Mouse (Mus musculus): ENCODE results near the gene Cdk18. TPM values are rescaled to one million over a fixed set of nuclear protein-coding genes. Genes with fewer than 3 reads are reported as not detected.

The Cdk18 gene
- total and polyA plus RNA-seq, 2 experiments from 2014 or later: 3.1 to 7.2 TPM

- H3K4me2 ChIP-seq (ENCODE audit: low read depth, low read length, poor library complexity, severe bottlenecking): no peak overlapping the region
- no peak overlapping the region for H3K9ac ChIP-seq (replicated peaks; ENCODE audit: low read length, poor library complexity, severe bottlenecking)
- H3K4me3 ChIP-seq (ENCODE audit: low read depth, low read length): no peak overlapping the region
- no peak overlapping the region for H3K27ac ChIP-seq (ENCODE audit: low read depth, low read length)
- WGBS: 89% methylated on average over 8 of the region's 8 CpGs
- DNase-seq (ENCODE audit: low spot score) (no peak), ATAC-seq (ENCODE audit: low FRiP score) (no peak)
- H3K4me1 ChIP-seq (ENCODE audit: insufficient read depth, low read length): peaks cover 9% of the 10 kb centered on the region
- peaks cover 8% of the 10 kb centered on the region for H3K27me3 ChIP-seq (ENCODE audit: insufficient read depth, low read length)
- no peak for TF ChIP-seq CTCF (IDR thresholded peaks at IDR 0.05)
- H3K36me3 ChIP-seq (ENCODE audit: insufficient read depth, low read length): no peaks in the 10 kb centered on the region
- no peaks in the 10 kb centered on the region for H3K9me3 ChIP-seq (ENCODE audit: low read length)
Measured at GRCm38 (mm10) chr1:132069436-132069835, 70.0 kb downstream of the Cdk18 start.

DNA sequence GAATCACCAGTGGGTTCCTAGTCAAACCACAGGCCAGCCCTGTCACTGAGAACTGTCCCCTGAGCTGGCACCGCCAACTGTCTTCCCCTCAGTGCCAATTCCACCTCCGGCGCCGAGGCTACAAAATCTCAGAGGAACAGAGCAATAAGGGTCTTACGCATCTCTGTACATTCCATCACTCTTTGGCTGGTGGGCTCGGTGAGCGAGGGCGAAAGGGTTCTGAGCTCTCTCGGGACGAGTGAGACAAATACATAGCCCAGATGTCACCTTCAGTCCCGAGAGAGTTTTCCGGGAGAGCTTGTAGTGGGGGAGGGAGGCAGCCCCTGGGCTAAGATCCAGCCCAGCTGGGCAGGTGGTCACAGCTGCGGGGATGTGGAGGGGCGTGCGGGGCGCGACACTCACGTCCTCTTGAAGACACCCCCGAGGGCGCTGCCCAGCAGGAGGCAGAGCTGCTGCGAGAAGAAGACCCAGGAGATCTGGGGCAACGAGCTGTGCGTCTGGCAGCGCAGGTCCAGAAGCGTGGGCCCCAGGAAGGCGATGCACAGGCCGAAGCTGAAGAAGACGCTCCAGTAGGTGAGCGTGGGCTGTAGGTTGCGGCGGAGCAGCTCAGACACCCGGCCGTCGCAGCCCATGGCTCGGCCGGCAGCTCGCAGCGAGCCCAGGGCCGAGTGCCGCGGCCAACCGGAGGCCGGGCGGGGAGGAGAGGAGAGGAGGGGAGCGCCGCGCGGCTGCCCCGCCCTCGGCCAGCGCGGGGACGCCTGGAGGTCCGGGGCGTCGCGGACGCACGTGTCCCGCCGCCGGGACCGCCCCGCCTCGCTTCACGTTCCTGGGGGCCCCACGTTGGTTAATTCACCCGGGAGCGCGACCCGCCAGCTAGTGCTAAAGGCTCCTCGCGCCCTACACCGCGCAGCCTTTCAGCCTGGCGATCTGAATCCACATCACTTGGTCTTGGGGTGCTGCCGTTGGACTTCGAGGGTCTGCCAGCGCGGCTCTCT is 71.9 kb downstream of the Cdk18 start, which contains the start of gene Mfsd4a:
Gene Mfsd4a (minus strand): TSS at position 802 of the 995 bp plus-strand sequence.
- no peak within 1 kb of the TSS for H3K27ac ChIP-seq (ENCODE audit: low read depth, low read length)
- ATAC-seq (ENCODE audit: low FRiP score): peak; percentile 67
- H3K27me3 ChIP-seq (ENCODE audit: insufficient read depth, low read length): peaks cover 8% of the 10 kb centered on the region

GRCm38 (mm10) chr1:132065475-132066172 is 73.9 kb downstream of the Cdk18 start:
- Histone ChIP-seq H3K4me3 (ENCODE audit: low read depth, low read length) (no peak overlapping the region), H3K9ac (replicated peaks; ENCODE audit: low read length, poor library complexity, severe bottlenecking) (no peak overlapping the region), H3K4me2 (ENCODE audit: low read depth, low read length, poor library complexity, severe bottlenecking) (no peak overlapping the region), H3K27me3 (ENCODE audit: insufficient read depth, low read length) (peaks cover 8% of the 10 kb centered on the region), H3K9me3 (ENCODE audit: low read length) (no peaks in the 10 kb centered on the region), H3K27ac (ENCODE audit: low read depth, low read length) (no peak overlapping the region), H3K4me1 (ENCODE audit: insufficient read depth, low read length) (peaks cover 9% of the 10 kb centered on the region), H3K36me3 (ENCODE audit: insufficient read depth, low read length) (no peaks in the 10 kb centered on the region)
- no peak for TF ChIP-seq CTCF (IDR thresholded peaks at IDR 0.05)
- whole genome bisulfite sequencing: 82% methylated on average over 8 of the region's 8 CpGs
- ATAC-seq (ENCODE audit: low FRiP score): no peak
- no peak for DNase-seq (ENCODE audit: low spot score)

More for the DNA sequence above, 71.9 kb downstream of the Cdk18 start, which contains the start of gene Mfsd4a:
- Histone ChIP-seq H3K4me3 (ENCODE audit: low read depth, low read length) (peak within 1 kb of the TSS; percentile 57), H3K4me2 (ENCODE audit: low read depth, low read length, poor library complexity, severe bottlenecking) (peak within 1 kb of the TSS; percentile 97), H3K9me3 (ENCODE audit: low read length) (no peaks in the 10 kb centered on the region), H3K36me3 (ENCODE audit: insufficient read depth, low read length) (no peaks in the 10 kb centered on the region), H3K4me1 (ENCODE audit: insufficient read depth, low read length) (peaks cover 9% of the 10 kb centered on the region), H3K9ac (replicated peaks; ENCODE audit: low read length, poor library complexity, severe bottlenecking) (peak within 1 kb of the TSS; percentile 68)
- TF ChIP-seq CTCF (IDR thresholded peaks at IDR 0.05): peak; percentile 30; the same call in 1 of the 2 replicates
- peak; percentile 24 for DNase-seq (ENCODE audit: low spot score)
- WGBS: 3% methylated on average over 72 of the region's 80 CpGs

DNA sequence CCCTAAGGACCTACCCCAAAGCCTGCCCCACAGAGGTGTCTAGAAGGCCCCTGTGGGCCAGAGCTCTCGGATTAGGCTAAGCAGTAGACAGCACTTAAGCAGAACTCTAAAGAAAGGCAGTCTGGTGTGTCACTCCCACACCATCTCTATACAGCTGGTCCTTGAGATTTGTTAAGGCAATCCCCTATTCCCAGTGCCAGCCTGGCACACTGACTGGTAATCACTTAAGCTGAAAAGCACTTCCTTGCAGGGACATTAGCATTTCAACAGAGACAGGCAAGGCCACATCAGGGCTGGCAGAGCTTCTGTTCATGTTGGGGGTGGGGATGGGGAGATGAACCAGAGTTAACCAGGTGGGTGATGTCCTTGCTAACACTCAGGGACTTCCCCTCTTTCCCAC is 74.5 kb downstream of the Cdk18 start:
- Histone ChIP-seq H3K9me3 (ENCODE audit: low read length) (no peaks in the 10 kb centered on the region), H3K27me3 (ENCODE audit: insufficient read depth, low read length) (peaks cover 8% of the 10 kb centered on the region), H3K9ac (replicated peaks; ENCODE audit: low read length, poor library complexity, severe bottlenecking) (no peak overlapping the region), H3K27ac (ENCODE audit: low read depth, low read length) (no peak overlapping the region), H3K36me3 (ENCODE audit: insufficient read depth, low read length) (no peaks in the 10 kb centered on the region), H3K4me2 (ENCODE audit: low read depth, low read length, poor library complexity, severe bottlenecking) (no peak overlapping the region), H3K4me3 (ENCODE audit: low read depth, low read length) (no peak overlapping the region), H3K4me1 (ENCODE audit: insufficient read depth, low read length) (peaks cover 9% of the 10 kb centered on the region)
- ATAC-seq (ENCODE audit: low FRiP score) (no peak), DNase-seq (ENCODE audit: low spot score) (peak; percentile 24)
- no peak for TF ChIP-seq CTCF (IDR thresholded peaks at IDR 0.05)
- WGBS: 28% methylated on average over 1 of the region's 1 CpGs

DNA sequence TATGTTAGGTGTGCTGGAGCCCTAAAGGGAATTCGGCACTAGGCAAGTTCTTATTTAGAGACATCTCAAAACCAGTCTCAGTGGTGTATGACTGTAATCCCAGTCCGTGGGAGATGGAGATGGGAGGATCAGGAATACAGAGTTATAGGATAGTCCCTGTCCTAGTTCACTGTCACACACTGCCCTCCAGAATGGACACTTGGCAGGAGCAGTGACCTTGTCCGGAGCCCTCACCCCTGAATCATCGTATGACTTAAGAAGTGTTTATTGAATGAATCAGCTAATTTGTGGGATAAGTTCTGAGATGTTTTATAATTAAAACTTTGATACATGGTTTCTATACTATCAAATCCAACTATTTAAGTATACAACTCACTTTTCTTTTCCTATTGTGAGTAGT is 76.4 kb downstream of the Cdk18 start:
- TF ChIP-seq CTCF (IDR thresholded peaks at IDR 0.05): no peak
- no peak overlapping the region for H3K4me3 ChIP-seq (ENCODE audit: low read depth, low read length)
- ATAC-seq (ENCODE audit: low FRiP score) (no peak), DNase-seq (ENCODE audit: low spot score) (no peak)
- no peak overlapping the region for H3K4me2 ChIP-seq (ENCODE audit: low read depth, low read length, poor library complexity, severe bottlenecking)
- 89% methylated on average over 4 of the region's 4 CpGs for WGBS
- no peaks in the 10 kb centered on the region for H3K27me3 ChIP-seq (ENCODE audit: insufficient read depth, low read length)
- no peaks in the 10 kb centered on the region for H3K9me3 ChIP-seq (ENCODE audit: low read length)
- peaks cover 7% of the 10 kb centered on the region for H3K4me1 ChIP-seq (ENCODE audit: insufficient read depth, low read length)
- H3K27ac ChIP-seq (ENCODE audit: low read depth, low read length): no peak overlapping the region
- no peak overlapping the region for H3K9ac ChIP-seq (replicated peaks; ENCODE audit: low read length, poor library complexity, severe bottlenecking)
- no peaks in the 10 kb centered on the region for H3K36me3 ChIP-seq (ENCODE audit: insufficient read depth, low read length)

Other genes starting within 250 kb of the Cdk18 start
- 121 and 140 TPM in 2 replicates for gene Nucks1, start 229.2 kb downstream of the Cdk18 start, total RNA-seq (2014; rRNA removed)
- gene Nucks1, start 229.2 kb downstream of the Cdk18 start, polyA plus RNA-seq (2015; fragmentation: Nextera tagmentation; extraction: Ambion mirVana): 41.3 and 51.7 TPM in 2 replicates
- gene Slc45a3, start 176.7 kb downstream of the Cdk18 start, total RNA-seq (2014; rRNA removed): 0.80 and 1.3 TPM in 2 replicates
- gene Slc45a3, start 176.7 kb downstream of the Cdk18 start, polyA plus RNA-seq (2015; fragmentation: Nextera tagmentation; extraction: Ambion mirVana): 0.38 and 0.63 TPM in 2 replicates
- gene Elk4, start 132.1 kb downstream of the Cdk18 start, total RNA-seq (2014; rRNA removed): 17.6 and 23.4 TPM in 2 replicates
- gene Elk4, start 132.1 kb downstream of the Cdk18 start, polyA plus RNA-seq (2015; fragmentation: Nextera tagmentation; extraction: Ambion mirVana): 6.0 and 8.1 TPM in 2 replicates
- gene Mfsd4a, start 71.6 kb downstream of the Cdk18 start, total RNA-seq (2014; rRNA removed): 4.6 and 9.2 TPM in 2 replicates
- 9.0 and 9.9 TPM in 2 replicates for gene Mfsd4a, start 71.6 kb downstream of the Cdk18 start, polyA plus RNA-seq (2015; fragmentation: Nextera tagmentation; extraction: Ambion mirVana)
- gene Lemd1, start 51.7 kb upstream of the Cdk18 start, total RNA-seq (2014; rRNA removed): 9.3 and 12.6 TPM in 2 replicates
- gene Lemd1, start 51.7 kb upstream of the Cdk18 start, polyA plus RNA-seq (2015; fragmentation: Nextera tagmentation; extraction: Ambion mirVana): 11.3 and 12.6 TPM in 2 replicates
- gene AC124108.1, start 51.8 kb upstream of the Cdk18 start, total RNA-seq (2014; rRNA removed): 3.9 and 6.9 TPM in 2 replicates
- 0.50 and 0.54 TPM in 2 replicates for gene AC124108.1, start 51.8 kb upstream of the Cdk18 start, polyA plus RNA-seq (2015; fragmentation: Nextera tagmentation; extraction: Ambion mirVana)
- not detected in 2 replicates for gene Gm10188, start 90.1 kb upstream of the Cdk18 start, total RNA-seq (2014; rRNA removed)
- gene Gm10188, start 90.1 kb upstream of the Cdk18 start, polyA plus RNA-seq (2015; fragmentation: Nextera tagmentation; extraction: Ambion mirVana): 0.22 TPM in 1 of 2 replicates, not detected in the other
- 29.5 and 31.1 TPM in 2 replicates for gene Klhdc8a, start 158.9 kb upstream of the Cdk18 start, total RNA-seq (2014; rRNA removed)
- 12.4 and 14.8 TPM in 2 replicates for gene Klhdc8a, start 158.9 kb upstream of the Cdk18 start, polyA plus RNA-seq (2015; fragmentation: Nextera tagmentation; extraction: Ambion mirVana)
- gene Nuak2, start 176.4 kb upstream of the Cdk18 start, total RNA-seq (2014; rRNA removed): 7.0 and 7.1 TPM in 2 replicates
- gene Nuak2, start 176.4 kb upstream of the Cdk18 start, polyA plus RNA-seq (2015; fragmentation: Nextera tagmentation; extraction: Ambion mirVana): 9.9 TPM in 2 replicates

Measured in midbrain, postnatal 0 days (tissue).